Mouse (Mus musculus) neutrophil, adult 83 days (primary cell): ENCODE measurements around the gene Fam53a. TPM values are rescaled to one million over a fixed set of nuclear protein-coding genes. Genes with fewer than 3 reads are reported as not detected.

Source experiments
- total RNA-seq, 2 experiments: library from RNA; stranded (reverse); gene quantifications; one replicate each; pipeline ENCODE4 v1.2.4; 2023

The Fam53a gene
- total RNA-seq: 10 to 100 TPM; 11.0 to 11.6 TPM

GRCm38 (mm10) chr5:33629301-33629987 is at the start of gene Fam53a, which contains the start of gene Gm9903:
Gene Fam53a, minus strand, starts transcription at chr5:33629635.
Gene Gm9903, plus strand, starts transcription at chr5:33629925.

DNA sequence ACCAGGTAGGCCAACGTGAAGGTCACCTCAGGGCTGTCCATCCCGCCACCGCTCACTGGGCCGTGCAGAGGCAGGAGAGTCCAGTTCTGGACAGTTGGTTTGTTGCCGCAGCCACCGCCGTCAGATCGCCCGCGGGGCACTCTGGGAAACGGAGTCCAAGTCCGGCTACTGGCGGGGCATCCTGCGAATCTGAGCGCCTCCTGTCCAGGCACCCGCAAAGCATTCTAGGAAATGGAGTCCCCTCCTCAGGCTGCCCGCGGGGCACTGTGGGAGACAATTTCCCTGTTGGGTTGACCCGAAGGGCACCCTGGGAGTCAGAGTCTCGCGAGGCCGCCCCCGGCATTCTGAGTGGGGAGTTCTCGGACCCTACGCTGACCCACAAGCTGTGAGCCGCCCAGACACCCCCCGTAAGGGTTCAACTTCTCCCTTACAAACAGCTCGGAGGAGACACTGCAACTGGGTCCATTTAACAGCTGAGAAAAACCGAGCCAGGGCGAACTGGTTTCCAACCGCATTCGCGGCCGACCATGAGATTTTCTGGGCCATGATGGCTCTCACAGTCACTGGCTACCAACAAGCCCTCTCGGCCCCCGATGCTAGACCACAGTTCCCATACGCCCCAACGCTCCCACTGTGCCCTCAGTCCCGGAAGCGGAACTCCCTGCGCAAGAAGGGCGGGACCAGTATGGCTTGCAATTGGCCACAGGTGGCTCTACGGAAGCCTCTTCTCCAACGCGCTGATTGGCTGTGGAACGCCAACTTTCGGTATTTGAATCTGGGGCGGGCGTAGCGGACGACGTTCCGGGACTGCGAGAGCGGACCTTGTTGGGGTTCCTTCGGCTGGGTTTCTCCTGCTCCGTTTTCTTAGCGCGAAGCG is 28.6 kb upstream of the Fam53a start, which contains the start of the genes Tacc3 and Tmem129:
TSS of gene Tacc3 (plus strand) at position 342 of the 877 bp plus-strand sequence.
TSS of gene Tmem129 (minus strand) at position 630 of the 877 bp plus-strand sequence.

GRCm38 (mm10) chr5:33651921-33652782 is 22.7 kb upstream of the Fam53a start, which contains the start of gene Slbp:
Gene Slbp, minus strand, starts transcription at chr5:33652574.

Other genes starting within 250 kb of the Fam53a start
- not detected for gene Nkx1-1, start 195.7 kb downstream of the Fam53a start, total RNA-seq
- under 1 TPM; 0.33 to 0.53 TPM for gene Gm9903, start 290 bp upstream of the Fam53a start, total RNA-seq
- 100 to 1,000 TPM; 107 to 112 TPM for gene Slbp, start 22.9 kb upstream of the Fam53a start, total RNA-seq
- gene Tacc3, start 28.5 kb upstream of the Fam53a start, total RNA-seq: 10 to 100 TPM; 72.7 to 83.2 TPM
- 10 to 100 TPM; 10.2 to 11.2 TPM for gene Tmem129, start 28.8 kb upstream of the Fam53a start, total RNA-seq
- 1 to 10 TPM in 1 of 2 experiments, not detected in 1; 1.0 TPM for gene Fgfr3, start 92.0 kb upstream of the Fam53a start, total RNA-seq
- gene Letm1, start 153.2 kb upstream of the Fam53a start, total RNA-seq: 10 to 100 TPM; 36.7 to 37.0 TPM
- 10 to 100 TPM; 69.3 to 87.7 TPM for gene Nsd2, start 191.1 kb upstream of the Fam53a start, total RNA-seq